Comparison of ENCODE assay signal across 10 mouse cellular contexts in genomic region chr2:105689304-105689770, GRCm38 (mm10). TPM values are rescaled to one million over a fixed set of nuclear protein-coding genes. Genes with fewer than 3 reads are reported as not detected.
DNase-seq lines count a peak whose midpoint lies in the region; ATAC-seq and TF ChIP-seq lines count a peak whose summit lies in the region.
"Had no signal": no experiment of that assay in that cellular context is flagged by ENCODE, and none has a peak within 500 bp of the region (broad histone marks: within the 10 kb centered on the region; RNA-seq: fewer than 3 reads in every experiment).

No protein-coding gene starts in this region.

- WGBS in kidney, embryonic 15.5 days, result under 1% methylated on average over 15 of the region's 15 CpGs
- under 1% methylated on average over 15 of the region's 15 CpGs for WGBS in hindbrain, embryonic 11.5 days
- WGBS in neural tube, embryonic 12.5 days, result under 1% methylated on average over 15 of the region's 15 CpGs

- H3K4me3 ChIP-seq in kidney, embryonic 15.5 days (replicated peaks), result peak overlapping the region; percentile 10
- H3K4me3 ChIP-seq in cortical plate, adult 2 months (ENCODE audit: insufficient read depth, low read length), result 0 out of 2 replicates have a peak overlapping the region, but pooled peaks have one; percentile 23
- peak overlapping the region; percentile 19 for H3K4me3 ChIP-seq in hindbrain, embryonic 11.5 days (ENCODE audit: low read depth, low read length)
- H3K4me3 ChIP-seq in neural tube, embryonic 12.5 days, result 0 out of 2 replicates have a peak overlapping the region, but pooled peaks have one; percentile 11
- H3K4me3 ChIP-seq: intestine, embryonic 15.5 days had no signal

- TF ChIP-seq POLR2A in cortical plate, adult 2 months (IDR thresholded peaks at IDR 0.05; ENCODE audit: extremely low read depth, insufficient read depth, low read length), result no peak

- peaks cover 95% of the 10 kb centered on the region for H3K27me3 ChIP-seq in kidney, embryonic 15.5 days
- peaks cover 40% of the 10 kb centered on the region for H3K27me3 ChIP-seq in hindbrain, embryonic 11.5 days (ENCODE audit: control insufficient read depth, insufficient read depth, low read length)
- peaks cover 54% of the 10 kb centered on the region for H3K27me3 ChIP-seq in neural tube, embryonic 12.5 days (replicated peaks)

- H3K36me3 ChIP-seq in kidney, embryonic 15.5 days, result no peaks in the 10 kb centered on the region
- no peaks in the 10 kb centered on the region for H3K36me3 ChIP-seq in hindbrain, embryonic 11.5 days (ENCODE audit: control insufficient read depth, insufficient read depth, low read length)
- peaks cover 6% of the 10 kb centered on the region; the same call in 1 of the 2 replicates for H3K36me3 ChIP-seq in neural tube, embryonic 12.5 days
- H3K36me3 ChIP-seq: intestine, embryonic 15.5 days had no signal

- no peak for DNase-seq in kidney, postnatal 4 days
- peak; percentile 80 for DNase-seq in hindbrain, embryonic 11.5 days (ENCODE audit: low spot score)
- no peak for DNase-seq in right cerebral cortex, postnatal 25 days
- no peak for DNase-seq in adrenal gland, postnatal 4 days (ENCODE audit: low spot score in 2 of 2)
- no peak for DNase-seq in layer of hippocampus, adult 9-10 months (ENCODE audit: low spot score)
- DNase-seq: lung, postnatal 14 days had no signal

- H3K4me2 ChIP-seq in kidney, embryonic 15.5 days, result peak overlapping the region; percentile 23
- H3K4me2 ChIP-seq in hindbrain, embryonic 11.5 days (replicated peaks; ENCODE audit: low read depth, low read length), result peak overlapping the region; percentile 32
- H3K4me2 ChIP-seq in neural tube, embryonic 12.5 days (replicated peaks), result peak overlapping the region; percentile 55
- H3K4me2 ChIP-seq: intestine, embryonic 15.5 days had no signal

- TF ChIP-seq CTCF in cortical plate, adult 2 months (IDR thresholded peaks at IDR 0.05; ENCODE audit: extremely low read depth, insufficient read depth, low read length), result no peak

- H3K27ac ChIP-seq in kidney, embryonic 15.5 days, result no peak overlapping the region
- no peak overlapping the region; the same call in 1 of the 2 replicates for H3K27ac ChIP-seq in cortical plate, adult 2 months (ENCODE audit: insufficient read depth, low read length)
- H3K27ac ChIP-seq in hindbrain, embryonic 11.5 days (ENCODE audit: low read depth, low read length), result peak overlapping the region; percentile 76
- no peak overlapping the region for H3K27ac ChIP-seq in neural tube, embryonic 12.5 days
- H3K27ac ChIP-seq: intestine, embryonic 15.5 days had no signal

- ATAC-seq in kidney, embryonic 15.5 days (replicated peaks; ENCODE audit: low FRiP score), result no peak
- peak; percentile 52 for ATAC-seq in hindbrain, embryonic 11.5 days (ENCODE audit: low FRiP score)
- peak; percentile 49 for ATAC-seq in neural tube, embryonic 12.5 days (ENCODE audit: low FRiP score, low read depth)
- ATAC-seq: intestine, embryonic 15.5 days had no signal

- peaks cover 25% of the 10 kb centered on the region for H3K4me1 ChIP-seq in kidney, embryonic 15.5 days
- no peaks in the 10 kb centered on the region; the same call in 1 of the 2 replicates for H3K4me1 ChIP-seq in cortical plate, adult 2 months (ENCODE audit: control insufficient read depth, insufficient read depth, low read length)
- peaks cover 8% of the 10 kb centered on the region for H3K4me1 ChIP-seq in hindbrain, embryonic 11.5 days (replicated peaks; ENCODE audit: control insufficient read depth, insufficient read depth, low read length)
- peaks cover 44% of the 10 kb centered on the region for H3K4me1 ChIP-seq in neural tube, embryonic 12.5 days

- no peaks in the 10 kb centered on the region for H3K9me3 ChIP-seq in kidney, embryonic 15.5 days (replicated peaks)
- H3K9me3 ChIP-seq in hindbrain, embryonic 11.5 days (ENCODE audit: control insufficient read depth, low read length), result no peaks in the 10 kb centered on the region
- no peaks in the 10 kb centered on the region for H3K9me3 ChIP-seq in neural tube, embryonic 12.5 days
- H3K9me3 ChIP-seq: intestine, embryonic 15.5 days had no signal

- H3K9ac ChIP-seq in kidney, embryonic 15.5 days, result no peak overlapping the region
- H3K9ac ChIP-seq in hindbrain, embryonic 11.5 days (ENCODE audit: low read depth, low read length), result no peak overlapping the region; the same call in 1 of the 2 replicates
- H3K9ac ChIP-seq in neural tube, embryonic 12.5 days, result 0 out of 2 replicates have a peak overlapping the region, but pooled peaks have one; percentile 26
- H3K9ac ChIP-seq: intestine, embryonic 15.5 days had no signal

RNA-seq across cellular contexts. Expression of gene Pax6, which starts 20.6 kb away (rescaled TPM):
- polyA plus RNA-seq in kidney, embryonic 15.5 days (2015; fragmentation: Nextera tagmentation; extraction: Ambion mirVana), result 0.18 and 0.19 TPM in 2 replicates
- 9.2 and 11.7 TPM in 2 replicates for polyA plus RNA-seq in cortical plate, adult 2 months (2012; rRNA removed)
- 23.9 and 26.8 TPM in 2 replicates for polyA plus RNA-seq in hindbrain, embryonic 11.5 days (2014; fragmentation: Nextera tagmentation; extraction: Ambion mirVana)
- polyA plus RNA-seq in neural tube, embryonic 12.5 days (2016; fragmentation: Nextera tagmentation; extraction: Ambion mirVana), result 23.8 and 25.7 TPM in 2 replicates
- 1 to 10 TPM; 1.1 to 4.5 TPM for total RNA-seq in adrenal gland, postnatal 4 days (2021)
